ENCODE assay signal across 7 mouse cellular contexts in genomic region chr16:17200953-17201707, GRCm38 (mm10). TPM values are rescaled to one million over a fixed set of nuclear protein-coding genes. Genes with fewer than 3 reads are reported as not detected.
DNase-seq lines count a peak whose midpoint lies in the region; ATAC-seq and TF ChIP-seq lines count a peak whose summit lies in the region.

No protein-coding gene starts in this region.

- H3K36me3 ChIP-seq in embryonic facial prominence, embryonic 11.5 days (replicated peaks; ENCODE audit: control insufficient read depth, insufficient read depth, low read depth, low read length), result no peaks in the 10 kb centered on the region
- peaks cover 22% of the 10 kb centered on the region for H3K36me3 ChIP-seq in limb, embryonic 10.5 days
- H3K36me3 ChIP-seq in midbrain, embryonic 12.5 days, result 0 out of 2 replicates have a peak, but pooled peaks cover 3% of the 10 kb centered on the region
- peaks cover 2% of the 10 kb centered on the region; the same call in 1 of the 2 replicates for H3K36me3 ChIP-seq in small intestine, adult 2 months (ENCODE audit: control insufficient read depth, insufficient read depth, low read length)

- H3K4me1 ChIP-seq in embryonic facial prominence, embryonic 11.5 days (ENCODE audit: control insufficient read depth, insufficient read depth, low read length), result no peaks in the 10 kb centered on the region
- H3K4me1 ChIP-seq in limb, embryonic 10.5 days, result peaks cover 13% of the 10 kb centered on the region
- H3K4me1 ChIP-seq in midbrain, embryonic 12.5 days, result peaks cover 15% of the 10 kb centered on the region
- peaks cover 2% of the 10 kb centered on the region for H3K4me1 ChIP-seq in small intestine, adult 2 months (ENCODE audit: control insufficient read depth, insufficient read depth, insufficient read length, low read length)

- peak; percentile 78 for ATAC-seq in embryonic facial prominence, embryonic 11.5 days (replicated peaks; ENCODE audit: insufficient number of reproducible peaks, low FRiP score, low TSS enrichment, low read depth)
- peak; percentile 88 for ATAC-seq in midbrain, embryonic 12.5 days (ENCODE audit: low FRiP score, low read depth)

- no peaks in the 10 kb centered on the region for H3K9me3 ChIP-seq in embryonic facial prominence, embryonic 11.5 days (replicated peaks; ENCODE audit: control insufficient read depth, low read length)
- no peaks in the 10 kb centered on the region for H3K9me3 ChIP-seq in limb, embryonic 10.5 days (replicated peaks)
- no peaks in the 10 kb centered on the region for H3K9me3 ChIP-seq in midbrain, embryonic 12.5 days

- no peak for TF ChIP-seq CTCF in small intestine, adult 2 months (IDR thresholded peaks at IDR 0.05; ENCODE audit: extremely low read depth, insufficient read length, insufficient replicate concordance, low read depth, low read length)

- H3K27me3 ChIP-seq in embryonic facial prominence, embryonic 11.5 days (ENCODE audit: control insufficient read depth, insufficient read depth, low read length), result no peaks in the 10 kb centered on the region
- peaks cover 3% of the 10 kb centered on the region for H3K27me3 ChIP-seq in limb, embryonic 10.5 days (ENCODE audit: low read depth, poor library complexity, severe bottlenecking)
- H3K27me3 ChIP-seq in midbrain, embryonic 12.5 days, result peaks cover 2% of the 10 kb centered on the region; the same call in 1 of the 2 replicates
- no peaks in the 10 kb centered on the region for H3K27me3 ChIP-seq in small intestine, adult 2 months (ENCODE audit: control insufficient read depth, insufficient read depth, low read length)

- TF ChIP-seq POLR2A in small intestine, adult 2 months (IDR thresholded peaks at IDR 0.05; ENCODE audit: low read depth, low read length), result peak; percentile 80

- DNase-seq in adrenal gland, postnatal 25 days, result peak; percentile 81
- DNase-seq in embryonic facial prominence, embryonic 11.5 days (ENCODE audit: low spot score), result peak; percentile 91
- DNase-seq in heart, adult 11 months, result peak; percentile 98
- DNase-seq in kidney, adult 18-20 months, result peak; percentile 88
- DNase-seq in limb, embryonic 10.5 days (ENCODE audit: low spot score), result peak; percentile 87

- peak overlapping the region; percentile 53 for H3K4me2 ChIP-seq in embryonic facial prominence, embryonic 11.5 days (ENCODE audit: low read depth, low read length)
- peak overlapping the region; percentile 88 for H3K4me2 ChIP-seq in midbrain, embryonic 12.5 days (replicated peaks)

- H3K27ac ChIP-seq in embryonic facial prominence, embryonic 11.5 days (replicated peaks; ENCODE audit: low read depth, low read length), result peak overlapping the region; percentile 6; the same call in 1 of the 2 replicates
- peak overlapping the region; percentile 99 for H3K27ac ChIP-seq in limb, embryonic 10.5 days
- H3K27ac ChIP-seq in midbrain, embryonic 12.5 days (replicated peaks), result peak overlapping the region; percentile 67
- H3K27ac ChIP-seq in small intestine, adult 2 months (ENCODE audit: insufficient read depth, low read depth, low read length), result peak overlapping the region; percentile 63

- H3K4me3 ChIP-seq in embryonic facial prominence, embryonic 11.5 days (ENCODE audit: low read depth, low read length), result peak overlapping the region; percentile 100
- peak overlapping the region; percentile 100 for H3K4me3 ChIP-seq in limb, embryonic 10.5 days
- peak overlapping the region; percentile 100 for H3K4me3 ChIP-seq in midbrain, embryonic 12.5 days
- H3K4me3 ChIP-seq in small intestine, adult 2 months (ENCODE audit: low read depth, low read length), result peak overlapping the region; percentile 95

- peak overlapping the region; percentile 100 for H3K9ac ChIP-seq in embryonic facial prominence, embryonic 11.5 days (replicated peaks; ENCODE audit: low read length)
- H3K9ac ChIP-seq in midbrain, embryonic 12.5 days (replicated peaks), result peak overlapping the region; percentile 99

- WGBS in embryonic facial prominence, embryonic 11.5 days, result under 1% methylated on average over 71 of the region's 72 CpGs
- WGBS in limb, embryonic 10.5 days, result under 1% methylated on average over 72 of the region's 72 CpGs
- WGBS in midbrain, embryonic 12.5 days, result under 1% methylated on average over 71 of the region's 72 CpGs
- 1% methylated on average over 72 of the region's 72 CpGs for WGBS in small intestine, adult 2 months

RNA-seq across cellular contexts. Expression of gene Ube2l3, which starts 1.3 kb away (rescaled TPM):
- total RNA-seq in adrenal gland, postnatal 25 days (2021), result 194 and 282 TPM in 2 replicates
- 425 and 458 TPM in 2 replicates for polyA plus RNA-seq in embryonic facial prominence, embryonic 11.5 days (2014; fragmentation: Nextera tagmentation; extraction: Ambion mirVana)
- polyA plus RNA-seq in limb, embryonic 10.5 days (2016; fragmentation: Nextera tagmentation; extraction: Ambion mirVana), result 432 and 433 TPM in 2 replicates
- 371 TPM in 2 replicates for polyA plus RNA-seq in midbrain, embryonic 12.5 days (2016; fragmentation: Nextera tagmentation; extraction: Ambion mirVana)
- polyA plus RNA-seq in small intestine, adult 2 months (2012; rRNA removed), result 24.3 and 62.7 TPM in 2 replicates

RNA-seq across cellular contexts. Expression of gene Rimbp3, which starts 7.3 kb away (rescaled TPM):
- total RNA-seq in adrenal gland, postnatal 25 days (2021), result 0.06 TPM in 1 of 2 replicates, not detected in the other
- 0.41 and 0.47 TPM in 2 replicates for polyA plus RNA-seq in embryonic facial prominence, embryonic 11.5 days (2014; fragmentation: Nextera tagmentation; extraction: Ambion mirVana)
- 0.18 and 0.49 TPM in 2 replicates for polyA plus RNA-seq in limb, embryonic 10.5 days (2016; fragmentation: Nextera tagmentation; extraction: Ambion mirVana)
- polyA plus RNA-seq in midbrain, embryonic 12.5 days (2016; fragmentation: Nextera tagmentation; extraction: Ambion mirVana), result 2.3 TPM in 2 replicates
- polyA plus RNA-seq in small intestine, adult 2 months (2012; rRNA removed), result 0.04 and 0.15 TPM in 2 replicates

RNA-seq across cellular contexts. Expression of gene Hic2, which starts 32.2 kb away (rescaled TPM):
- total RNA-seq in adrenal gland, postnatal 25 days (2021), result 2.3 and 2.6 TPM in 2 replicates
- polyA plus RNA-seq in embryonic facial prominence, embryonic 11.5 days (2014; fragmentation: Nextera tagmentation; extraction: Ambion mirVana), result 6.1 and 7.8 TPM in 2 replicates
- polyA plus RNA-seq in limb, embryonic 10.5 days (2016; fragmentation: Nextera tagmentation; extraction: Ambion mirVana), result 16.8 and 19.3 TPM in 2 replicates
- 15.3 and 18.6 TPM in 2 replicates for polyA plus RNA-seq in midbrain, embryonic 12.5 days (2016; fragmentation: Nextera tagmentation; extraction: Ambion mirVana)
- 1.7 and 1.8 TPM in 2 replicates for polyA plus RNA-seq in small intestine, adult 2 months (2012; rRNA removed)

RNA-seq across cellular contexts. Expression of gene Ccdc116, which starts 54.1 kb away (rescaled TPM):
- 0.39 TPM in 1 of 2 replicates, not detected in the other for total RNA-seq in adrenal gland, postnatal 25 days (2021)
- 0.24 and 0.49 TPM in 2 replicates for polyA plus RNA-seq in embryonic facial prominence, embryonic 11.5 days (2014; fragmentation: Nextera tagmentation; extraction: Ambion mirVana)
- polyA plus RNA-seq in limb, embryonic 10.5 days (2016; fragmentation: Nextera tagmentation; extraction: Ambion mirVana), result 0.40 and 0.63 TPM in 2 replicates
- polyA plus RNA-seq in midbrain, embryonic 12.5 days (2016; fragmentation: Nextera tagmentation; extraction: Ambion mirVana), result 0.63 and 0.92 TPM in 2 replicates
- 7.1 and 17.2 TPM in 2 replicates for polyA plus RNA-seq in small intestine, adult 2 months (2012; rRNA removed)

RNA-seq across cellular contexts. Expression of gene Ydjc, which starts 56.7 kb away (rescaled TPM):
- total RNA-seq in adrenal gland, postnatal 25 days (2021), result 4.5 and 7.0 TPM in 2 replicates
- polyA plus RNA-seq in embryonic facial prominence, embryonic 11.5 days (2014; fragmentation: Nextera tagmentation; extraction: Ambion mirVana), result 6.2 and 8.8 TPM in 2 replicates
- 4.1 and 7.0 TPM in 2 replicates for polyA plus RNA-seq in limb, embryonic 10.5 days (2016; fragmentation: Nextera tagmentation; extraction: Ambion mirVana)
- polyA plus RNA-seq in midbrain, embryonic 12.5 days (2016; fragmentation: Nextera tagmentation; extraction: Ambion mirVana), result 9.6 and 10.0 TPM in 2 replicates
- polyA plus RNA-seq in small intestine, adult 2 months (2012; rRNA removed), result 44.4 and 69.7 TPM in 2 replicates

Comparison
In these comparisons a context has a peak if more than half of its experiments do, and no peak if none do; other contexts are left out.
1. Peak in every context shown above with its lines: DNase-seq, ATAC-seq, H3K4me3 ChIP-seq and H3K27ac ChIP-seq.
2. H3K27ac ChIP-seq: peak in every context shown above with its lines; median percentile 99 in limb, embryonic 10.5 days; 67 in midbrain, embryonic 12.5 days; 63 in small intestine, adult 2 months; 6 in embryonic facial prominence, embryonic 11.5 days.